Mouse (Mus musculus): ENCODE results near the gene Abhd12.
"Not testable (repeated sequence)": the region's sequence is repeated elsewhere in the genome, so short reads cannot be mapped to it uniquely, and the experiment has no call there.

Abhd12 gene

DNA sequence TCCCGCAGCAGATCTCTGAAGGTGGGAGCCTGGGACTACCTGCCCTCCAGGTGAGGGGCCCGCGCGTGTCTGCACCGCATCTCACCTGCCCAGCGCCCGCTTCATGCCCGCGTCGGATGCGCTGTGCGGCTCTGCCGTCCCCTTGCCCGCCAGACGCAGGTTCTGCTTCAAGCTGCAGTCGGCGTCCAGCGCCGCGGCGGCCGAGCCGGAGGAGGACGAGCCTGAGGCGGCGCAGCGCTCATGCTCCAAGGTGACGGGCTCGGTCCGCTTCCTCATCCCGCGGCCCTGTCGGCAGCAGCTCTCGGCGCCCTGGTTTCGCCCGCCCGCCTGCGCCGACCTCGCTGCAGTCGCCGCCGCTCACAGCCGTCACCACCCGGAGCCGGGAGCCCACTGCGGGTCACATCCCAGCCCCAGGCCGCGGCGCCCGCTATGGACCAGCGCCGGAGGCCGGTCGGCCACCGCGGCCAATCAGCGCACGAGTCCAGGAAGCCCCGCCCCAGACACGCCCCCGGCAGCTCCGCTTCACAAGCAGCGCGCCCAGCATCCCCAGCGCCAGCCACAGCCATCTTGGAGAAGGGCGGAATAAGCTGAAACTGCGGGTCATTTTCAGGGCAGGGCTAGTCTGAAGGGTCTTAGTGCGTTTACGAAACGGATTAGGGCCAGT, at the start of gene Abhd12:
Abhd12 (minus strand) TSS at position 470 of the 664 bp plus-strand sequence.
- peak; percentile 94 for DNase-seq (ENCODE audit: low read depth, low spot score)

DNA sequence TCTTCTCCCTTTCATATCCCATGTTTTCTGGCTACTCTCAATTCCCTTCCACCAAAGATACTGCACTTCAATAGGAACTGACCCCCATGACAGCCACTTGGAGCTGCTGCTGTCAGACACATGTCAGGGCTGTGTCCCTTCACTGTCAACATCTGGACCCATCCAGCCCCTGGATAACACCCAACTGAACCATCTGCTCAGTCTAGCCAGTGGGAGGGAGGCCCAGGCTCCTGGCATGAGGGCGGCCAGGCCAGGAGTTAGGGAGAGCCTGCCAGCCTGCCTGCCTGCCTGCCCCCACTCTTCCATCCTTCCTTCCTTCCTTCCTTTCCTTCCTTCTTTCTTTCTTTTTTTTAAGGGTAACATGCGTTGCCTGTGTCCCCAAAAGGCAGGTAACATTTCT, 46.7 kb upstream of the Abhd12 start:
- DNase-seq (ENCODE audit: low read depth, low spot score): no peak

DNA sequence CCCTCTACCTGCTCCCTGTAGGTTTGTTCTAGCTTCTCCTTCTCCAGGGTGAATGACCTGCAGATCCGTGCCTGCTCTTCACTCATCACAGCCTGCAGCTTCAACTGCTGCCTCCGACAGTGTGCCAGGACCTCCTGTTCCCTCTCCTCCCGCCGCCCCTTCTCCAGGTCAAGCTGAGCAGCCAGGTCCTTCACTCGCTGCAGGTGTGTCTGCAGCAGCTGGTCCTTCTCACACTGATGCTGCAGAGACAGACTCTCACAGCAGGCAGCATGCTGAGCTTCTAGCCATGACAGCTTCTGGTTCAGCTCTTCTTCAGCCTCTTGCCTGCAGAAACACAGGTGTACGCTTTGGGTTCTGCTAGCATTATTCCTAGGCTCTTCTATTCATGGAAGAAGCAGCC, 45.5 kb upstream of the Abhd12 start:
- no peak for DNase-seq (ENCODE audit: low read depth, low spot score)

DNA sequence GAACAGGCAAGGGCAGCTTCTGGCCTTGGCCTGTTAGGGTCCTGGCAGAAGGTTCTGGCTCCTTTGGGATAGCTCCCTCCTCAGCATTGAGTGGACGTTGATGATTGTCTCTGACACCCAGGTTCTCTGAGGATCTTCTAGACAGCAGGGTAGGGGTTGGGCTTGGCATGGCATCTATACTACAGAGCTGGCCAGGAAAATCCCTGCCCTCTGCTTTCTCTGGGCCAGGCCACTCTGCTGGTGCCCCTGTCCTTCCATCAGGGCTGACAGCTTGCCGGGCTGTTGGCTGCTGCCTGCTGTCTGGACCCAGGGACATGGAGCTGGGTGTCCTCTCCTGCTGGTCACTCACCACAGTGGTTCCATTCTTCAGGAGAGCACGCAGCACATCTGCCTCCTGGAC, 45.1 kb upstream of the Abhd12 start:
- DNase-seq (ENCODE audit: low read depth, low spot score): no peak

DNA sequence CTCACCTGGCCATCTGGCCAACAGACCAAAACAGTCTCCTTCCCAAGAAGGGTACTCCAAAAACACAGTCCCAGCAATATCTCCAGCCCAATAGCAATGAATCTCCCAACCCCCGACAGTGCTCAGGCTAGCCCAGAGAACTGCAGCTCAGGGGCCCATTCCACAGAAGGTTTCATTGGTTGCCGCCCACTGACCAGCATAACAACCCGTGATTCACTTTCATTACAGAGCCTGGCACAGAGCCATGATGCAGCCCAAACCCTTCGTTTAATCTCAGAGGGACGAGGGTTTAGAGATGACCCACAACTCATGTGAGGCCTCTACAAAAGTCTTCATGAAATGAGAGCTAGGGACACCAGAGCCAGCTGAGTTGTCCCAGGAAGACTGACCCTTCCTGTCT, 44.2 kb upstream of the Abhd12 start:
- no peak for DNase-seq (ENCODE audit: low read depth, low spot score)

DNA sequence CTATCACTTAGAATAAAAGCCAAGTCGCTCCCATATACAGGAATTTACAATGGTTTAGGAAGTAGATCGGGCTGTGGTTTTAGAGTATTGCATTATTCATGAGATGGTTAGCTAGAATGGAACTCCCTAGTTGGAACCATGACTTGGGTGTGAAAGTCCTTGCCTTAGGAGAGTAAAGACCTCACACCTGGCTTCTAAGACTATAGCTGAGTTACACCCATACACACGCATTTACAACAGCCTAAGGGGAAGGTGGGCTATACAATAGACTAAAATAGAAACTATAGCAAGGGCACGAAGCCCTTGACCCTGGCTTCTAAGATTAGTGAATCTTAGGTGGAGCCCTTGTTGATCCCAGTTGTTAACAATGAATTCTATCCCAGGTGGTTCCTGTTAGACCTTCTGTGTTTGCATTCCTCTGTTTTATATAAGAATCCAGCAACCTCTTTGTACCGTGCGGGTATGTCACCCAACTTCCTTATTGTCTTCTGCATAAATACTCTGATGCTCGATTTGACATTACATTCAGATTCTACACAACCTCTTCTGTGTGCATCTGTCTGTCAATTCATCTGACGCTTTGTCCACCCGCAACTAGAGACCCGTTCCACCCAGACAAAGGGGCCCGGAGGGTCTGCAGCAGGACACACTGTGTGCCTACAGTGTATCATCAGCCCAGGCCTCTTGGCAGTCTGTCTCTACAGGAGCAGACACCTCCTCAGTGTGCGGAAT, 43.5 kb upstream of the Abhd12 start:
- not testable (repeated sequence) for DNase-seq (ENCODE audit: low read depth, low spot score)

DNA sequence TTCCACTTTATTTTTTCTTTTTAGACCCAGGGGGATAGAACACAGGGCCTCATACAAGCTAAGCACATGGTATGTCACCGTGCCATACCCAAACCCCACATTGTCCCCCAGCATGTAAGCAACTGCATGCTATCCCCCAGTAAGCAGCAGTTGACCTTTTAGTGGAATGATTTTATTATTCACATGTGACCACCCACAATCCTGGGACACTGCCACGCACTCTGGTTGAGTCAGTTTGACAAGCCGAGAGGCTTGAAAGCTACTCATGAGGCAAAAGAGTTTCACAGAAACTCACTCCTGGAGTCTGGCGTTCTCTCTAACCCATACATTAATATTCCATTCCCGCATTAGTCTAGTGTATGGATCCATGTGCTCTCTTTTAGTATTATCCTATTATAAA, 42.8 kb upstream of the Abhd12 start:
- DNase-seq (ENCODE audit: low read depth, low spot score): not testable (repeated sequence)

DNA sequence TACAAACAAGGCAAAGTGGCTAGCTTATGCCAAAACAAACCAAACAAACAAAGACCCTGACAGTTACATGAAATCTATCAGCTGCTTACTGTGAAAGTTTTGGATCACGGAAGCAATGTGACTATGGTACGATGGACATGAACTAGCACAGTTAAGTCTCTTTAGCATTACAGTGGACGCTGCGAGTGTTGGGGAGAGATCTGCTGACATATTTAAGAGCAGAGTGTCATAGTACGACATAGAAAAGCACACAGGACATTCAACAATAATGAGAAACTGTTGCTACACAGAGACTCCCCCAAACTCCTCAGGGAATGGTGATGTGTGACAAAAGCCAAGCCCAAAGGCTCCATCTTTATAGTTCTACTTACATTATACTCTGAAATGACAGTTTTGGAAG, 39.5 kb upstream of the Abhd12 start:
- DNase-seq (ENCODE audit: low read depth, low spot score): no peak

DNA sequence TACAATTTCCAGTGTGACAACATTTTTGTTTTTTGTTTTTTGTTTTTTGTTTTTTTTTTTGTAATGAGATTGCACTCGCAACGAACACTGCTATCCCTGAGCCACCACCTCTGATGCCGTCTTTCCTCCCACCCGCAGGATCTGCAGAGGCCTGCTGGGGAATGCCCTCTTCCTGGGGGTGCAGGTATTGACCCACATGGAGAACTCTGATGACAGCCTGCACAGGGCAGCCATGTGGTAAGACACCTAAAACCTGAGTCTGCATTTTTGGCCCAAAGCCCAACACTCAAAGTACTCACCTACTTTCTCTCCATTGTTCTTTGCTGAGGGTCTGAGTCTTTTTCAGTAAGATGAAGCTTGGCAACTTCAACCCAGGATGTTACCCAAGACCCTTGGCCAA, 30.1 kb upstream of the Abhd12 start:
- no peak for DNase-seq (ENCODE audit: low read depth, low spot score)

DNA sequence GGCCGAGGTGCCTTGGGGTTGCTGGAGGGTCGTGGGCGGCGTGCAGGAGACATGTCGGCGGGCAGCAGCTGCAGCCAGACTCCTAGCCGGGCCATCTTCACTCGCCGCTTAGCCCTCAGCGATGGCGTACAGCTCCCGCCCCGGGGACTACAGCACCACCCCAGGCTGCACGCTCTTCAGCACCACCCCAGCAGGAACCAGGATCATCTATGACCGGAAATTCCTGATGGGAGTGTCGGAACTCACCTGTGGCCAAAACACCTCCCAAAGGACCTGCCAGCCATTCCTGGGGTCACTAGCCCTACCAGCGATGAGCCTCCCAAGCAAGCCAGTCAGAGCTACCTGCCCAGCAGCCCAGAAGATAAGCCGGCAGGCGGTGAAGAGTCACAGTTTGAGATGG, 28.9 kb upstream of the Abhd12 start:
- no peak for DNase-seq (ENCODE audit: low read depth, low spot score)

DNA sequence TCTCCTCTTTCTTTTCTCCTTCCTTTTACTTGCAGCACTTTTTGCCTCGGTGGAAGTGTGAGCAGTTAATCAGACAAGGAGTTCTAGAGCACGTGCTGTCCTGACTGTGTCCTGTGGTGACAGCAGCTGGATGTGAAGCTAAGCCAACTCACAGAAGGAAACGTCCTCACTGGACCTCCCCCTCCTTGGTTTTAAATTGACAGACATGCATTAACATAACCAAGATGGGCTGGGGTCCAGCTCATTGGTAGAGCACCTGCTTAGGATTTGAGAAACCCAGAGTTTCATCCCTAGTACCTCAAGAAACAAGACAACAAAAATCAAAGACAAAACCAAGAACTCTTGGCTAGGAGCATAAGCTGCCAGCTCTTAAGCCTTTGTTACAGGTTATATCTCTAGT, 26.3 kb upstream of the Abhd12 start:
- DNase-seq (ENCODE audit: low read depth, low spot score): no peak

DNA sequence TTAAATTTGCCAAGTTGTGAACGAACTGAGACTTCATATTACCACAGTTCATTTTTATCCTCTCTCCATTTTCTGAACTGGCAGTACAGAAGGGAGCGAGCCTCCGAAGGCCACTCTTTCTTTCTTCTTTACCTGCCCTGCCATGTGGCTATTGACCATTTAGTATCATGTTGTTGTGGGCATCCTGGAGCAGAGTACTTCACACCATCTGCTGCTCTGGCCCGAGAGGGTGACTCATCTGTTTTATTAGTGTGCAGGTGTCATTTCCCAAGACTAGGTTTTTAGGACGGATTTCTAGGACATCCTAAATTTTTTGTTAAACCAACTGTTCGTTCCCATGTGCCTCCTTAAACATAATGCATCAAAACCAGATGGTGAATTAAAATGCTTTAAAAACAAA, 24.6 kb upstream of the Abhd12 start:
- no peak for DNase-seq (ENCODE audit: low read depth, low spot score)

DNA sequence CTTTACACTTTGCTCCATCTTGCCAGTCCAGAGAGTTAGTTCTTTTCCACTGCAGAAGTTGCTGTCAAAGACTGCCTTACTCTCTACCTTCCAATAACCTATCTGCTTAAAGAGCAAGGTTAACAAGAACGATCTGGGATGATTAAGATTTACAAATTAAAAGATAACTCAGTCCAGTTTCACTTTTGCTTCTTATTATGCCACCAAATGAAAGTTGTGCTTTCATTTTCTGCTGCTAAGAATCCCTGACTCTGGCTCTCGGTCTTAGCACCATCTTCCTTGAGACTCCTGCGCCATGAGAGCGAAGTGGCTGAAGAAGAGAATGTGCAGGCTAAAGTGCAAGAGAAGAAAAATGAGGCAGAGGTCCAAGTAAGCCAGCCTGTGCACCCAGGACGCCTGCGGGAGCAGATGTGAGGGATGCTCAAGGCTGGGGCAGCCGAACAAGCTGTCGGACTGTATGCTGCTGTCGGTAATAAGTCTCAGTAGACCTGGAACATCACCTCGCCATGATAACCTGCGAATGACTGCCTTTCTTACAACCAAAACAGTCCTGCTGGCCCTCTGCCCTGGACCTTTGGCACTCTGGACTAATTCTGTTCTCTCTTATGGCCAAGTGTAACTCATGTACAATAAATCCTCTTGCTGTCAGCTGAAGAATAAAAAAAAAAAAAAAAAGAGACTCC, 22.6 kb upstream of the Abhd12 start:
- DNase-seq (ENCODE audit: low read depth, low spot score): no peak

DNA sequence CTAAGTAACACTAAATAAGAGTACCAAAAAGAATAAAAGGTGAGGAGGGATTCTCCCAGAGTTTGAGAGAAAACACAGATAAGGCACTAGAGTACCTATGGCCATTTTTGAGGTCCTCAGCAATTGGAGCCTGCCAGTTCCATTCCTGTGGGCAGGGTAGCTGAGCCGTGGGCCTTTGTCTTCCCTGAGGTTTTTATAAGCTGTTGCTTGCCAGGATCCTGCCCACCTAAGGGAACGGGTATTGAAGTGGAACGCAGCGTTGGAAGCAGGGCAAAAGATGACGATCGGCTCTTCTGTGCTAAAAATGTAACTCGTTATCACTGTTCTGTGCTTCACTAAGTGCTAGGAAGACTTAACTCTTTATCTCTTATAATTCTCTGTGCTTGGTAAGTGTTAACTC, 19.0 kb upstream of the Abhd12 start:
- DNase-seq (ENCODE audit: low read depth, low spot score): no peak

DNA sequence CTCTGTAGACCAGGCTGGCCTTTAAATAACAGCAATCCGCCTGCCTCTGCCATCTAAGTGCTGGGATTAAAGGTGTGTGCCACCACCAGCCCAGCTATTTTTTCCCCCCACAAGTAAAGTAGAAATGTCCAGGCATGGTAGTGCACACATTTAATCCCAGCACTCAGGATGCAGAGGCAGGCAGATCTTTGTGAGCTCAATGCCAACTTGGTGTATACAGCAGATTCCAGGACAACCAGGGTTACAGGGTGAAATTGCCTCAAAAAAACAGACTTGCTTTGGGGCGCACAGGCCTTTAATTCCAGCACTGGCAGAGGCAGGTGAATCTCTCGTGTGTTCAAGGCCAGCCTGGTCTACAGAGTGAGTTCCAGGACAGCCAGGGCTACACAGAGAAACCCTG, 18.5 kb upstream of the Abhd12 start:
- no peak for DNase-seq (ENCODE audit: low read depth, low spot score)

DNA sequence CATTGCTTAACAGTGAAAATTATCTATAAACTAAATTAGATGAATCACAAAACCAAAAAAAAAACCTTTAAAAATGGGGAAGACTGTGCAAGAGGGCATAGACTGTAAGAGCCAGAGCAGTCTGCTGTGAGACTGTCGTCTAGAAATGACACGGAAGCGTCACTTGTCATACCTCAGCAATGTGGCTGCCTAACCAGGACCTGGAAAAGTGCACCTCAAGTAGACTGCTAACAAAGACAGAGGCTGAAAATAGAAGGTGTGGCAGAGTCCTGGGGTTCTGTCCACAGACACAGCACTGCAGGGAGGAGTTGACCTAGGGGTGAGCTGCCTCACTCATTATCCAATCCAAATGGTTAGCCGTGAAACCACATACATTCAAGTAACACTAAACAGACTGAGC, 17.6 kb upstream of the Abhd12 start:
- no peak for DNase-seq (ENCODE audit: low read depth, low spot score)

DNA sequence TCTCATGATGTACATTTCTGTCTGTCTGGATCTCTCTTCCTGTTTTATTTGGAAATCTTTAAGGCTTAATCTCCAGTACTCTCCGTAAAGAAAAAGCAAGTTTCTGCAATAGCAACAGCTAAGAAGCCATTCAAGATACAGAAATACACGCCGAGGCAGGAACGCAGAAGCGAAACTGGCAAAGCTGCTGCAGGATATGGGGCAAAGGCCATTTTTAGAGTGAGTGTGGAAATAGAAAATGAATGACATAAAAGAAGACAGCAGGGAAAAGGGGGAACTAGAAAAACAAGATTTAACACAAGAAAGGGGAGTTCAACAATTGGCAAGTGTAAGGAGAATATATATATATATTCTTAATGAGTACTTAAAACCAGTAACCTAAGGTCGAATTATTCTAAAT, 17.2 kb upstream of the Abhd12 start:
- peak; percentile 25 for DNase-seq (ENCODE audit: low read depth, low spot score)

DNA sequence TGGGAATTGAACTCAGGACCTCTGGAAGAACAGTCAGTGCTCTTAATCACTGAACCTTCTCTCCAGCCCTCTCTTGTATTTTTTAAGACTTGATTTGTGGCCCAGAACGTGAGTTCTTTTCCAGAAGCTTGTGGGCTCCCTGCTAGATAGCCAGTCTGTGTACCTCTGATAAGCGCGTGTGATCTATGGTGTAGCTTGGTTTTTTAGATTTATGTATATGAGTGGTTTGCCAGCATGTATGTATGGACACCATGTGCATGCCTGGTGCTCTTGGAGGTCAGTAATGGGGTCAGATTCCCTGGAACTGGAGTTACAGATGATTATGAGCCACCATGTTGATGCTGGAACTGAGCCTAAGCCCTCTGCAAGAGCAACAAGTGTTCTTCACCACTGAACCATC, 16.0 kb upstream of the Abhd12 start:
- DNase-seq (ENCODE audit: low read depth, low spot score): no peak

DNA sequence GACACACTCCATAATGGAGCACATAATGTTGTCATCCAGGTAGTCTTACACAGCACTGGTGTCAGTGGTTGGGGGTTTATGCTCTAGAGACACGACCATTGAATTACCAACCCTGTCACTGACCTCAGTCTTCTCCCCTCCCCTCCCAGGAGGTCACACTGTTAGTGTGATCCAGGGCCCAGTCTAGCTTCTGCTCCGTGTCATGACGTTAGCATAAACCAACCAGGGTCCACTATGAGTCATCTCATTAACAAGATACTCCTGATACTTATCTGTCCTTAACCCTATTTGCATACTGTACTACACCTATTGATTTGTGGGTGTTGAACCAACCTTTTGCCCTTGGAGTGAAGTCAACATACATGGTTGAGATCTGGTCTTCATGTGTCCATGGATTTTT, 14.2 kb upstream of the Abhd12 start:
- DNase-seq (ENCODE audit: low read depth, low spot score): no peak

DNA sequence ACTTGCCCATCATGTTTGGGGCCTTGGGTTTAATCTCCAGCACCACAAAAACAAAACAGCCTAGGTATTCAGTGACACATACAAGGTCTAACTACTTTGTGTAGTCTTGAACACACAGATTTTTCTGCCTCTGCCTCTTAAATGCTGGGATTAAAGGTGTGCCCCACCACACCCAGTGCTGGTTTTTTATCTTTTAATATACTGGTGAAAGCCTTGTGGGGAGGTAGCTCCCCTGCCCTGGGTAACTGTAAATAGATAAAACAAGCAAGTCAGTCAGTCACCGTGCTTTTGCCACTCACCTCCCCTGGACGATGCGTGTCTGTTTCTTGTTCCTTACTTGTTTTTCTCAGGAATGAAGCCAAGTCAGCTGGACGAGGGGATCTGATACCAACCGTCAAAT, 11.2 kb upstream of the Abhd12 start:
- DNase-seq (ENCODE audit: low read depth, low spot score): no peak

DNA sequence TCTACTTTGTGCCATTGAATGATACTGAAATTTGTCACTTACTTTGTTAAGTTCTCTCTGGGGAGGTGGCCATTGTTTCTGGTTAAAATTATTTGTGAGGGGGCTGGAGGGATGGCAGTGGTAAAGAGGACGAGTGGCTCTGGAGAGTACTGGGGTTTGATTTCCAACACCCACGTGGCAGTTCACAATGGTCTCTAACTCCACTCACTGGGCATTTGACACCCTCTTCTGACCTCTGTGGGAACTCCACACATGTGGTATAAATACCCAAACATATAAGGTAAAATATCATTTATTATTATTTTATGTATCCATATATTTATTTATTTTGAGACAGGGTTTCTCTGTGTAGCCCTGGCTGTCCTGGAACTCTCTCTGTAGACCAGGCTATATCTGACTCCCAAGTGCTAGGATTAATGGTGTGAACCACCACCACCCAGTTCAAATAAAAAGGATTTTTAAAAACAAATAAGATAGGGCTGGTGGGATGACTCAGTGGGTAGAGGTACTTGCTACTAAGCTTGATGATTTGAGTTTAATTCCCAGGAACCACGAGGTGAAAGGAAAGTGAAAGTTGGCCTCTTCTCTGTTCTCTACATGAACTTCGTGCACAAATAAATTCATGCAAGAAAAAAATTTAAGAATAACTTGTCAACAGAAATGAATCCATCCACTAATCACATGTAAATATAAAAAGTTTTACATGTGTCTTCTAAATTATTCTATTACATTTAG, 10.4 kb upstream of the Abhd12 start:
- no peak for DNase-seq (ENCODE audit: low read depth, low spot score)

DNA sequence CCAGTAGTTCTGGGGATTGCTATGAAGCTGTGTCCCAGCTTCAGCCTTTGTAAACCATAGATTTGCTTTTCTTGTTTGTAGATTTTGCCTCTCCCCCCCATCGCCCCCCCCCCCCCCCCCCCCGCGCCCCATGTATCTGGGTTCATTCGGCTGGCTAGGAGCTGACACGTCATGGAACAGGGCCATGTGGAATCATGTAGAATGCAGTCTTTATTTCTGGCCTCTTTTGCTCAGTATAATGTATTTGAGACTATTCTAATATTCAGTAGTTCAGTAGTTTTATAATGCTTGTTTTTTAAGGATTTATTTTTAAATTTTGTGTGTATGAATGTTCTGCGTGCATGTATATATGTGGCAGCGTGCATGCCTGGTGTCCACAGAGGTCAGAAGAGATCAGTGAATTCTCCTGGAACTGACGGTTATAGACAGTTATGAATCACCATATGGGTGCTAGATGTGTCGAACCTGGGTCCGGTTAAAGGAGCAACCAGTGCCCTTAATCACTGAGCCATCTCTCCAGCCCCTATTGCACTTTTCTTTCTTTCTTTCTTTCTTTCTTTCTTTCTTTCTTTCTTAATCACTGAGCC, 5.8 kb upstream of the Abhd12 start:
- DNase-seq (ENCODE audit: low read depth, low spot score): no peak

Measured in skeletal muscle tissue, adult 2 months (tissue).